Mouse (Mus musculus): ENCODE data around the gene Cpne1.

DNA sequence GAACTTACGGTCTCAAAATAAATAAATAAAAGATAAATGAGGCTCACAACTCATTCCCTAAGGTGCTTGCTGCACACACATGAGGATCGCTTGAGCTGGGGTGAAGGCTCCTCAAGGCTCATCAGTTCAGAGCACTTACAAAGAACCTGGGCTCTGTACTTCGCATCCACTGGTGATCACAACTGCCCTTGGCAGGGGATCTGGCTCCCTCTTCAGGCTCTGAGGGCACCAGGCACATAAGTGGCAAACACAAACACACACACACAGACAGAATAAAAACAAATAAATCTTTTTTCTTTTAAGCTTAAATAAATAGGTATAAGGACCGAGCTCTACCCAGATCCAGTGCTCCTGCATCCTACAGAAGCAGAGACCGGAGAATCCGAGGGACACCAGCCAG is 23.9 kb upstream of the Cpne1 start:
- TF ChIP-seq CTCF (conservative IDR thresholded peaks at IDR 0.05; ENCODE audit: low read length) = peak; percentile 17
- no peak for TF ChIP-seq NANOG (IDR thresholded peaks at IDR 0.05; ENCODE audit: borderline replicate concordance, low read length)
